Mouse (Mus musculus) stomach, embryonic 14.5 days (tissue): ENCODE measurements at regions not wholly inside any gene's neighbourhood (a gene's known extent, or its start where the extent isn't known, plus 50 kb on each side); places are given as distances from the start of the nearest gene placed in this dataset.

Experiments used
- ATAC-seq: fragments of 200-750 bp; cut with Nextera tagmentation; 2 replicates; pipeline ENCODE4 v1.8.0; 2017; ENCODE audit warnings: low read depth, moderate TSS enrichment; ENCODE audit not compliant: insufficient number of reproducible peaks, insufficient read depth, low FRiP score
- H3K27ac ChIP-seq: fragments of 300-500 bp; sonication (generic); 2 replicates; pipeline ENCODE4 v1.5.1; 2014; ENCODE audit warnings: mild to moderate bottlenecking, low read length, moderate library complexity, mixed read lengths
- H3K27me3 ChIP-seq: fragments of 300-500 bp; sonication (generic); 2 replicates; pipeline ENCODE4 v1.6.1; 2014; ENCODE audit warnings: low read length, control low read depth, mixed read lengths; ENCODE audit not compliant: control insufficient read depth, insufficient read depth
- H3K36me3 ChIP-seq: fragments of 300-500 bp; sonication (generic); 2 replicates; pipeline ENCODE4 v1.6.1; 2014; ENCODE audit warnings: mild to moderate bottlenecking, control low read depth, low read length, moderate library complexity, mixed read lengths; ENCODE audit not compliant: control insufficient read depth, insufficient read depth
- H3K4me1 ChIP-seq: fragments of 300-500 bp; sonication (generic); 2 replicates; pipeline ENCODE4 v1.6.1; 2014; ENCODE audit warnings: low read length, control low read depth, mixed read lengths; ENCODE audit not compliant: control insufficient read depth, insufficient read depth
- H3K4me2 ChIP-seq: fragments of 300-500 bp; sonication (generic); replicated peaks from 2 replicates; pipeline ENCODE4 v1.6.1; 2014; ENCODE audit warnings: low read depth, low read length, control low read depth
- H3K4me3 ChIP-seq: fragments of 300-500 bp; sonication (generic); 2 replicates; pipeline ENCODE4 v1.5.1; 2014; ENCODE audit warnings: low read depth, low read length, control low read depth
- H3K9ac ChIP-seq: fragments of 300-500 bp; sonication (generic); replicated peaks from 2 replicates; pipeline ENCODE4 v1.6.1; 2014; ENCODE audit warnings: low read depth, mild to moderate bottlenecking, control low read depth, low read length, moderate library complexity, mixed read lengths
- H3K9me3 ChIP-seq: fragments of 300-500 bp; sonication (generic); 2 replicates; pipeline ENCODE4 v1.6.1; 2016; ENCODE audit warnings: low read depth, low read length, control low read depth; ENCODE audit not compliant: control insufficient read depth
- WGBS: fragments of 180-500 bp; shearing (Covaris S2); extraction: QIAGEN DNeasy Blood & Tissue Kit; methylation state at CpG from one replicate; pipeline ENCODE4 v1.1.7; 2014; 5-methylcytosine and 5-hydroxymethylcytosine counted together

DNA sequence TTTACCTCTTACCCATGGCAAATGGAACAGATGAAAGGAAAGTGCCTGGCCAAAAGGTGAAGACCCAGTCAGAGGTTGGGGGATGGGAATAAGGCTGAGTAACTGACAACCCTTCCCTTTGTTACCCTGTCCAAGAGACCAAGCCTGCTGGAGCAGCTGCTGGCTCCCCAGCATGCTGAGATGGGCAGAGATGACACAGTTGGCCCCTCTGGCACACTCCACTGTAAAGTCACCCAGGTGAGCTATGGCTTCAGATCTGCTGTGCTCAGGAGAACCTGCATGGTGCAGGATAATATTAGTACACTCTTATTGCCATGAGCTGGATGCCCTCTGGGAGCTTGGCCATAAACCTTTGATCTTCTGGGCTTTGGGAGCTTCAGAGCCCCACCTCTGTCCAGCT lies 100.3 kb downstream of the Cbln1 start:
- Histone ChIP-seq H3K9me3 (no peaks in the 10 kb centered on the region), H3K4me1 (no peaks in the 10 kb centered on the region), H3K36me3 (no peaks in the 10 kb centered on the region), H3K27ac (no peak overlapping the region), H3K27me3 (no peaks in the 10 kb centered on the region), H3K4me3 (no peak overlapping the region), H3K9ac (no peak overlapping the region), H3K4me2 (no peak overlapping the region)
- no peak for ATAC-seq

DNA sequence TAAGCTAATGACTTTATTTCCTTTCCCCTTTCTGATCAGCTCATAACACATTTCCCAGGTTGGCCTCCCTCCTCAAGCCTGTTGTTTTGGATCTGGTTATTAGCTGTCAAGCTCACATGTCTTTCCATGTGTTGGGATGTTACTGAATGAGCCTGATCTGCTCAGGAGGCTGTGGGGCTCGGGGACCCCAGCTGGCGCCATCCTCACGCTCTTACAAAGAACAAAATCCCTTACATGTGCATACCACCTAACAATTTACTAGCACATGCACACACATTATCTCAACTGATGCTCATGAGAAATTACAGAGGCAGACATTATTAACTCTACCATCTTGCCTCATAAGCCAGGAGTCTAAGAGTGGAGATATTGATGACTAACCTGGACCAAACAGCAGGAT lies 102.2 kb downstream of the Cbln1 start:
- Histone ChIP-seq H3K9ac (no peak overlapping the region), H3K27ac (no peak overlapping the region), H3K36me3 (no peaks in the 10 kb centered on the region), H3K27me3 (no peaks in the 10 kb centered on the region), H3K4me3 (no peak overlapping the region), H3K4me1 (no peaks in the 10 kb centered on the region), H3K9me3 (no peaks in the 10 kb centered on the region), H3K4me2 (no peak overlapping the region)
- no peak for ATAC-seq
- WGBS: 86% methylated on average over 3 of the region's 3 CpGs

DNA sequence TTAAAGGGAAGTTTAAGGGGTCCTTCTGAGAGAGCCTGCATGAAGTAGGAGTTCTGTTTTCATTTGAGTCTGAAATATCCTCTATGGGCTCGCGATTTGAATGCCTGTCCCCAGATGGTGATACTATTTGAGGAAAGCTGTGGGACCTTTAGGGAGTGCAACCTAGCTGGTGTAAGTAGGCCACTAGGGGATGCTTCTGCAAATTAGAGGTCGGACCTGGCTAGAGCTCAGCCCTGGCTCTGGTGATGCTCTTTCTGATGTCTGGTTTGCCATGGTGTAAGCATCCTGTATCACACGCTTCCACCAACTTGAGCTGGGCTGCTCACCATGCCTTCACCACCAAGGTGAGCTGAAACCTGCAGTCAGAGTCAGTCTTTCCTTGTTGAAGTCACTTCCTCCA lies 121.9 kb downstream of the Cbln1 start:
- no peak for ATAC-seq
- H3K9me3 ChIP-seq: no peaks in the 10 kb centered on the region
- WGBS: 83% methylated on average over 4 of the region's 4 CpGs
- H3K4me1 ChIP-seq: no peaks in the 10 kb centered on the region
- no peak overlapping the region for H3K27ac ChIP-seq
- no peaks in the 10 kb centered on the region for H3K27me3 ChIP-seq
- no peaks in the 10 kb centered on the region for H3K36me3 ChIP-seq
- H3K9ac ChIP-seq: no peak overlapping the region
- no peak overlapping the region for H3K4me2 ChIP-seq
- H3K4me3 ChIP-seq: no peak overlapping the region

DNA sequence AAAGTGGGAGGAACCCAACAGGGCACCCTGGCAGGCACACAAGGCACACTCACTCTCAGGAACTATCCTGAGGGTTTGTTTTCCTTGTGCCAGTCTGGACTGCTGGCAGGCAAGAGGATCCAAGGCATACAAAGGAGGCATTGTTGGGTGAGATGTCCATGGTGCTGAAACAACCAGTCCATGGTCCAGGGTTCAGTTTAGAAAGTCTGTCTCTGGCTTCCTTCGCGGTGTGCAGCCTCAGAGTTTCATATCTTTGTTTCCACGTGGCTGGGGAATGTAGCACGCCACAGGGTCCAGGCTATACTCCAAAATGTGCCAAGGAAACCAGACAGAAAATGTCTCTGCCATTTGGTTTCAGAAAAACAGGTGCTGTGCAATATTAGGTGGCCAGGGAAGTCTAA lies 122.6 kb downstream of the Cbln1 start:
- no peaks in the 10 kb centered on the region for H3K4me1 ChIP-seq
- H3K4me2 ChIP-seq: no peak overlapping the region
- H3K27me3 ChIP-seq: no peaks in the 10 kb centered on the region
- no peak for ATAC-seq
- no peak overlapping the region for H3K9ac ChIP-seq
- H3K9me3 ChIP-seq: no peaks in the 10 kb centered on the region
- no peaks in the 10 kb centered on the region for H3K36me3 ChIP-seq
- no peak overlapping the region for H3K4me3 ChIP-seq
- no peak overlapping the region for H3K27ac ChIP-seq
- 31% methylated on average over 4 of the region's 4 CpGs for WGBS

DNA sequence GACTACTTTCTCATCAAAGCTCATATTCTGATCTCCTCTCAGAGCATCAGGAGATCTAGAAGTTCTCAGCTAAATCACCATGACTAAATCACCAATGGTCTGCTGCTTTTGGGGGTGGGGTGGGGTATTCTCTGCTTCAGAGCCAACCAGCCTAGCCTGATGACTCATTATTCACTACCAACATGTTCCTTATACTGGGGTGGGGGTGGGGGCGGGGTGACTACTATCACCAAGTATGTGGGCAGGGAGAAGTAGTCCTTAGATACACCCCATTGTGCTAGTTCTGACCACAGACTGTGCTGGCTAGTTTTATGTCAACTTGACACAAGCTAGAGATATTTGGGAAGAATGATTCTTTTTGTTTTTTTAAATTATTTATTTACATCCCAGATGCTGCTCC lies 143.0 kb downstream of the Cbln1 start:
- no peak overlapping the region for H3K4me2 ChIP-seq
- no peak overlapping the region for H3K9ac ChIP-seq
- H3K4me1 ChIP-seq: no peaks in the 10 kb centered on the region
- no peak overlapping the region for H3K27ac ChIP-seq
- H3K9me3 ChIP-seq: no peaks in the 10 kb centered on the region
- no peaks in the 10 kb centered on the region for H3K27me3 ChIP-seq
- WGBS: 87% methylated on average over 1 of the region's 1 CpGs
- ATAC-seq: no peak
- no peak overlapping the region for H3K4me3 ChIP-seq
- no peaks in the 10 kb centered on the region for H3K36me3 ChIP-seq

DNA sequence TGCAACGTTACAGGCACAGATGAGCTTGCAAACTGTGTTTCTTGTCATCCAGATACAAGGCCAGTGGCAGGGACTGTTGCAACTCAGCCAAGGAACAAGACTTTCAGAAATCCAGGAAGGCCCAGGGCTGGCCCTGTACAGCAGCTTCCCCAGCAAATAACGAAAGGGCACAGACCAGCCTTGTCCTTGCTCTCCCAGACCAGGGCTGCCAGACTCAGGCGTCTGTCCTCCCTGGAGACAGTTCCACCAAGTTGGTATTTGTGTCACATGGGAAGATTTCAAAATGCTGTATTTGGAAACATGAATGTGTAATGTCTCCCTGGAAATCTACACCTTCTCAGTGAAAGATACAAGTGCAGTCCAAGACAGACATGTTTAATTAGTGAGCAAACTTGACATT lies 157.8 kb downstream of the Cbln1 start:
- H3K36me3 ChIP-seq: no peaks in the 10 kb centered on the region
- H3K4me1 ChIP-seq: no peaks in the 10 kb centered on the region
- H3K4me2 ChIP-seq: no peak overlapping the region
- H3K27me3 ChIP-seq: no peaks in the 10 kb centered on the region
- ATAC-seq: no peak
- H3K9ac ChIP-seq: no peak overlapping the region
- no peak overlapping the region for H3K27ac ChIP-seq
- WGBS: 47% methylated on average over 3 of the region's 3 CpGs
- no peaks in the 10 kb centered on the region for H3K9me3 ChIP-seq
- H3K4me3 ChIP-seq: no peak overlapping the region

DNA sequence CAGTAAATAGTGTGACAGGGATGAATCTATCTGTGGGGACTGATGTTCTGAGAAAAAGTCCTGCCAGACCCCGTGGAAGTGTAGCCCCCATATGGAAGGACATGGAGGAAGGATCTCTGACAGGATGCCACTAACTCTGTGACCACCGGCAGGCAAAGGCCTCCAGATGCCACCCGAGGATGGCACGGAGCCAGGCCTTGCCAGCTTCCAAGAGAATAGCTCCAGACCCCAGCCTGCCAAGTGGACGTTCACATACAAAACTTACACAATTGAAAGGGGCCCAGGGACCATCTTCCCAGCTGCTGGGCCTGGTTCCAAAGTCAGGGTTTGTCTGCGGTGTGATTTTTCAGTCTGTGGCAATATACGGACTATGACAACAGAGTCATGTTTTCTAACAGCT lies 161.1 kb downstream of the Cbln1 start:
- Histone ChIP-seq H3K4me2 (no peak overlapping the region), H3K27me3 (no peaks in the 10 kb centered on the region), H3K4me1 (no peaks in the 10 kb centered on the region), H3K9ac (no peak overlapping the region), H3K4me3 (no peak overlapping the region), H3K9me3 (no peaks in the 10 kb centered on the region), H3K27ac (no peak overlapping the region), H3K36me3 (no peaks in the 10 kb centered on the region)
- no peak for ATAC-seq
- 79% methylated on average over 7 of the region's 7 CpGs for WGBS

DNA sequence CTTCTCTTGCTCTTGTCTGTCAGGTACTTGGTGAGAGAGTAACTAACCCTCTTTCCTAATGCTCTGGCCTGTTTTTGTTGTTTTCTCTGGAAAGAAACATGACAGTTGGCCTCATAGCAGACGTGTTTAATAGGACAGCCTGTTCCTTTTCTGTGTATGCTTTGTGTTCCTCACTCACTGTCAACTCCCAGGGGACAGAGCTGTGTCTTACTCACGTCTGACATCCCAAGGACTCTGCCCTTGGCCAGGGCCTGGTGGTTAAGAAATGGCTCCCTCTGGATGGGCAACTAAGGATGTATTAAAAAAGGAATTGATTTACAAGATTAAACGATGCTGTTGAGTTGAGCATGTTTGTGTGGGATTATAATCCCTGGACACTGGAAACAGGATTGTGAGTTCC lies 164.1 kb downstream of the Cbln1 start:
- no peaks in the 10 kb centered on the region for H3K9me3 ChIP-seq
- ATAC-seq: no peak
- H3K4me1 ChIP-seq: no peaks in the 10 kb centered on the region
- no peaks in the 10 kb centered on the region for H3K36me3 ChIP-seq
- no peak overlapping the region for H3K9ac ChIP-seq
- H3K4me2 ChIP-seq: no peak overlapping the region
- no peak overlapping the region for H3K4me3 ChIP-seq
- H3K27me3 ChIP-seq: no peaks in the 10 kb centered on the region
- H3K27ac ChIP-seq: no peak overlapping the region
- 70% methylated on average over 3 of the region's 3 CpGs for WGBS

DNA sequence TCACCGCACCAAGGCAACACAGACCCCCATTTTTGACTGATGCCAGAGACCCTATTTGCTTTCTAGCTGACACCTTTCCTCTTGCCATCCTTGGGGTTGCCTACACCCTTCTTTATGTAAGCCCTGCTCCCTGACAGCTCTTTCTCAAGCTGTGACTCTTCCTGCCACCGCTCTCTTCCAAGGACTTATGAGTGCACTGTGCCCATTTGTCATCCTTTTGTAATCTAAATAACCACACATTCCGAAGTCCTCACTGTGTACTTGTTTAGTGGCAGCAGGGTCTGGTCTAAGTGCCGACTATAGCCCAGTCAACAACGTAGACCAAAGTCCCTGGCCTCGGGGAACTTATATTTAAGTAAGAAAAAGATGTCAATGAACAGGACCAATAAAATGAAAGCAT lies 167.4 kb downstream of the Cbln1 start:
- 67% methylated on average over 6 of the region's 6 CpGs for WGBS
- H3K27ac ChIP-seq: no peak overlapping the region
- no peaks in the 10 kb centered on the region for H3K36me3 ChIP-seq
- no peaks in the 10 kb centered on the region for H3K4me1 ChIP-seq
- ATAC-seq: no peak
- H3K27me3 ChIP-seq: no peaks in the 10 kb centered on the region
- no peak overlapping the region for H3K9ac ChIP-seq
- H3K9me3 ChIP-seq: no peaks in the 10 kb centered on the region
- no peak overlapping the region for H3K4me2 ChIP-seq
- H3K4me3 ChIP-seq: no peak overlapping the region
